Mouse (Mus musculus) heart, adult 8-10 months (tissue): ENCODE data around the gene Ttk. TPM values are rescaled to one million over a fixed set of nuclear protein-coding genes. Genes with fewer than 3 reads are reported as not detected.
A peak's percentile ranks its signal among the peaks of the same experiment; 100 is the strongest.

Source experiments
- DNase-seq: peaks from one replicate; pipeline ENCODE4 v3.0.0; 2022; ENCODE audit warnings: low spot score
- total RNA-seq, 4 experiments: library from RNA; stranded (reverse); gene quantifications; 2 replicates each; pipeline ENCODE4 v1.2.4; 2022

Gene Ttk
- under 1 TPM in 2 of 4 experiments, not detected in 2; 0.29 to 0.33 TPM for total RNA-seq

- DNase-seq, result peak; percentile 89
These were observed at the start of gene Ttk for GRCm38 (mm10) chr9:83833811-83834747. TSS of gene Ttk (plus strand) at chr9:83834689.

GRCm38 (mm10) chr9:83785501-83785900 lies 49.0 kb upstream of the Ttk start:
- no peak for DNase-seq

GRCm38 (mm10) chr9:83789326-83789725 lies 45.2 kb upstream of the Ttk start:
- DNase-seq, result no peak

- no peak for DNase-seq
These were observed 37.6 kb upstream of the Ttk start for GRCm38 (mm10) chr9:83796875-83797274.

- no peak for DNase-seq
These were observed 36.6 kb upstream of the Ttk start for GRCm38 (mm10) chr9:83797898-83798297.

GRCm38 (mm10) chr9:83804341-83804740 lies 30.1 kb upstream of the Ttk start:
- DNase-seq, result no peak

- no peak for DNase-seq
These were observed 29.1 kb upstream of the Ttk start for GRCm38 (mm10) chr9:83805164-83805976.

GRCm38 (mm10) chr9:83805977-83806815 lies 28.3 kb upstream of the Ttk start, which contains the start of gene Elovl4:
TSS of gene Elovl4 (minus strand) at chr9:83806277.
- DNase-seq, result peak; percentile 3

- peak; percentile 19 for DNase-seq
These were observed 26.9 kb upstream of the Ttk start for GRCm38 (mm10) chr9:83807562-83807961.

- DNase-seq, result no peak
These were observed 15.3 kb upstream of the Ttk start for GRCm38 (mm10) chr9:83819188-83819587.

- no peak for DNase-seq
These were observed 13.5 kb upstream of the Ttk start for GRCm38 (mm10) chr9:83820976-83821375.

GRCm38 (mm10) chr9:83822925-83823324 lies 11.6 kb upstream of the Ttk start:
- DNase-seq, result no peak

- no peak for DNase-seq
These were observed 4.6 kb upstream of the Ttk start for GRCm38 (mm10) chr9:83829896-83830295.

GRCm38 (mm10) chr9:83831152-83831551 lies 3.3 kb upstream of the Ttk start:
- no peak for DNase-seq

GRCm38 (mm10) chr9:83834748-83835313 lies 342 bp downstream of the Ttk start:
- DNase-seq, result no peak

GRCm38 (mm10) chr9:83852464-83852863 lies 18.0 kb downstream of the Ttk start:
- no peak for DNase-seq

GRCm38 (mm10) chr9:83865165-83865564 lies 30.7 kb downstream of the Ttk start:
- DNase-seq, result no peak

GRCm38 (mm10) chr9:83882191-83882590 lies 47.7 kb downstream of the Ttk start:
- DNase-seq, result no peak

- DNase-seq, result no peak
These were observed 51.7 kb downstream of the Ttk start for GRCm38 (mm10) chr9:83886149-83886548.

GRCm38 (mm10) chr9:83888214-83888613 lies 53.7 kb downstream of the Ttk start:
- no peak for DNase-seq

GRCm38 (mm10) chr9:83893073-83893472 lies 58.6 kb downstream of the Ttk start:
- DNase-seq, result no peak
